Mouse (Mus musculus) CH12.LX (cell line): ENCODE data around the gene Polm. TPM values are rescaled to one million over a fixed set of nuclear protein-coding genes. Genes with fewer than 3 reads are reported as not detected.

Experiments
- DNase-seq: peaks from one replicate; pipeline ENCODE4 v3.0.0-alpha.2; 2013; ENCODE audit errors: extremely low read depth
- H3K27ac ChIP-seq: 2 replicates; pipeline ENCODE4 v1.5.1; 2012; ENCODE audit warnings: low read depth, mild to moderate bottlenecking, control low read depth, moderate library complexity; ENCODE audit not compliant: insufficient read depth
- H3K27me3 ChIP-seq: replicated peaks from 2 replicates; pipeline ENCODE3; 2012; ENCODE audit warnings: inconsistent platforms
- H3K36me3 ChIP-seq, 2 experiments: replicated peaks in 1 of 2; 2 replicates each; pipeline versions ENCODE3 to v1.6.1; 2012; ENCODE audit warnings: inconsistent platforms in 1 of 2, low read length in 1 of 2, mild to moderate bottlenecking in 1 of 2, mixed read lengths in 1 of 2, moderate library complexity in 1 of 2; ENCODE audit not compliant: control insufficient read depth in 1 of 2, insufficient read depth in 1 of 2
- H3K4me1 ChIP-seq, 2 experiments: 2 replicates each; pipeline ENCODE4 v1.6.1; 2012; ENCODE audit warnings: inconsistent platforms in 1 of 2, moderate library complexity in 1 of 2; ENCODE audit not compliant: insufficient read depth in 2 of 2, control insufficient read depth in 1 of 2
- H3K4me2 ChIP-seq: 2 replicates; pipeline ENCODE4 v1.6.1; 2012; ENCODE audit warnings: low read depth, mild to moderate bottlenecking, control low read depth; ENCODE audit not compliant: poor library complexity, insufficient read depth, severe bottlenecking
- H3K4me3 ChIP-seq, 3 experiments: fragments of 150-350 bp in 1 of 3; sonication (generic) in 1 of 3; replicated peaks in 1 of 3; 2 replicates each; pipeline versions ENCODE3 to v1.5.1; 2011 to 2012; ENCODE audit warnings: low read depth in 2 of 3, low read length in 2 of 3, mild to moderate bottlenecking in 2 of 3, moderate library complexity in 2 of 3, control low read depth in 1 of 3, improper control_type of control experiment in 1 of 3, inconsistent platforms in 1 of 3, mixed read lengths in 1 of 3; ENCODE audit not compliant: poor library complexity in 1 of 3
- H3K79me2 ChIP-seq: replicated peaks from 2 replicates; pipeline ENCODE4 v1.6.1; 2012; ENCODE audit warnings: mild to moderate bottlenecking, moderate library complexity; ENCODE audit not compliant: control insufficient read depth, poor library complexity, insufficient read depth, severe bottlenecking; ENCODE audit errors: extremely low read depth
- H3K9ac ChIP-seq: 2 replicates; pipeline ENCODE4 v1.6.1; 2012; ENCODE audit warnings: low read depth, mild to moderate bottlenecking, control low read depth, moderate library complexity; ENCODE audit not compliant: insufficient read depth
- H3K9me3 ChIP-seq: replicated peaks from 2 replicates; pipeline ENCODE3; 2012; ENCODE audit warnings: low read length, inconsistent platforms, mixed read lengths
- BHLHE40 ChIP-seq: IDR thresholded peaks from 2 replicates; pipeline ENCODE4 v1.6.1; 2011; ENCODE audit warnings: mild to moderate bottlenecking, low read depth, low read length, improper control_type of control experiment
- CHD1 ChIP-seq: IDR thresholded peaks from 2 replicates; pipeline ENCODE4 v1.6.1; 2012; ENCODE audit warnings: low read depth, low read length, improper control_type of control experiment, inconsistent platforms
- ETS1 ChIP-seq: conservative IDR thresholded peaks from 2 replicates; pipeline ENCODE4 v1.6.1; 2012; ENCODE audit warnings: low read depth, mild to moderate bottlenecking, inconsistent platforms, low read length, improper control_type of control experiment, moderate library complexity
- KAT2A ChIP-seq: IDR thresholded peaks from 2 replicates; pipeline ENCODE4 v1.6.1; 2012; ENCODE audit warnings: low read length, improper control_type of control experiment, inconsistent platforms; ENCODE audit not compliant: insufficient replicate concordance
- MAX ChIP-seq: IDR thresholded peaks from 2 replicates; pipeline ENCODE4 v1.6.1; 2011; ENCODE audit warnings: low read length, improper control_type of control experiment
- MEF2A ChIP-seq: IDR thresholded peaks from 2 replicates; pipeline ENCODE4 v1.6.1; 2014; ENCODE audit warnings: low read depth, mild to moderate bottlenecking, inconsistent platforms, low read length, improper control_type of control experiment, borderline replicate concordance
- MYC ChIP-seq: IDR thresholded peaks from 2 replicates; pipeline ENCODE4 v1.6.1; 2011; ENCODE audit warnings: low read depth, mild to moderate bottlenecking, improper control_type of control experiment, low read length
- POLR2A ChIP-seq: IDR thresholded peaks from 2 replicates; pipeline ENCODE4 v1.6.1; 2011; ENCODE audit warnings: low read depth, mild to moderate bottlenecking, improper control_type of control experiment, low read length
- SIN3A ChIP-seq: IDR thresholded peaks from 2 replicates; pipeline ENCODE4 v1.6.1; 2012; ENCODE audit warnings: low read length, improper control_type of control experiment, inconsistent platforms
- SMC3 ChIP-seq: IDR thresholded peaks from 2 replicates; pipeline ENCODE4 v1.6.1; 2011; ENCODE audit warnings: low read depth, low read length, improper control_type of control experiment
- ZMIZ1 ChIP-seq: IDR thresholded peaks from 2 replicates; pipeline ENCODE4 v1.6.1; 2012; ENCODE audit warnings: low read depth, mild to moderate bottlenecking, inconsistent platforms, low read length, improper control_type of control experiment
- dilution Hi-C: fragments of 300-500 bp; cut with MboI; formaldehyde crosslinking; loops from 2 replicates; pipeline ENCODE4 v1.14.3; 2020; ENCODE audit warnings: low sequenced_read_pairs; ENCODE audit not compliant: extremely low pct_unique_long_range_greater_than_20kb, extremely low pct_ligation_motif_present
- in situ Hi-C: fragments of 300-500 bp; cut with MboI; formaldehyde crosslinking; loops from 3 replicates; pipeline ENCODE4 v1.14.3; 2019; ENCODE audit warnings: low sequenced_read_pairs, low pct_ligation_motif_present, low pct_unique_long_range_greater_than_20kb, mixed read lengths
- polyA plus RNA-seq: library from polyadenylated mRNA; unstranded; fragments of >175 nt; gene quantifications from 2 replicates; pipeline ENCODE4 v1.2.1, GENCODE M21; 2012; ENCODE audit warnings: low read depth; ENCODE audit not compliant: insufficient read length
- total RNA-seq, 2 experiments: library from RNA; depleted of rRNA; stranded (reverse); fragments of 300-350 nt in 1 of 2; fragments of >200 nt in 1 of 2; gene quantifications; 2 replicates each; pipeline ENCODE4 v1.2.3; 2012 to 2014

The Polm gene
- total and polyA plus RNA-seq, 3 experiments: 1.9 to 9.7 (median 4.1) TPM

DNA sequence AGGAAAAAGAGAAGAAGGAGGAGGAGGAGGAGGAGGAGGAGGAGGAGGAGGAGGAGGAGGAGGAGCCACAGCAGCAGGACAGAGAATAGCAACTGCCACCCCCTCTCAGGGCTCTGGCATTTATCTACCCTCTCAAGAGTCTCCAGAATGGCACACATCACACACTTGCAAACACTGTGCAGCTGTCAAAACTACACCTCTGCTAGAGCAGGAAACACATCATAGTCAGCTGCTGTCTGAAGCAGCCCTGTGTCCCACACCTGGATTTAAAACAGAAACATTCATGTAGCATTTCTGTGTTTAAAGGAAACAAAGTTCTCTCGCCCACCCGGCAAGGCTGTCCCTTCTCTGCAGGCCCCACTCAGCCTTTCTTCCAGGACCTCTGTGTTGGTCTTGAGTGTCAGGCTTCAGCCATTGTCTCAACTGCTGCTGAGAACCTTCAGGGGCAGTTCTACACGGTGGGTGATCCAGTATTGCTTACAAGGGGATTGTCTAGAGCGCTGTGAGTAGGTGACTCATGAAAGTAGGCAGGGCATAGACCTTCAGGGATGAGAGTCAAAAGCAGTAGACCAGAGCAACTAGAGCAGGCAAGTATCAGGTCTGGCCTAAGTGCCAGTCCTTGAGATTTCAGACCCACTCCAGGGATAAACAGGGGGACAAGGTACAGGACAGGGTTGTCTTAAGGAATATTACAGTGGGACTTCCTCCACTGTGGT lies 13.4 kb upstream of the Polm start:
- peaks cover 18% of the 10 kb centered on the region for H3K9me3 ChIP-seq
- H3K9ac ChIP-seq: no peak overlapping the region
- DNase-seq: no peak
- dilution Hi-C loops: no loop called here
- H3K27ac ChIP-seq: no peak overlapping the region
- no peak for TF ChIP-seq SMC3
- no peak for TF ChIP-seq CHD1
- TF ChIP-seq POLR2A: no peak
- no peaks in the 10 kb centered on the region for H3K79me2 ChIP-seq
- no peak overlapping the region for H3K4me2 ChIP-seq
- H3K36me3 ChIP-seq: no peaks in the 10 kb centered on the region
- in situ Hi-C loops: no loop called here
- H3K4me1 ChIP-seq: peaks cover 0 to 2% of the 10 kb centered on the region in 2 experiments; a peak in 2 of 4 replicates
- H3K27me3 ChIP-seq: peaks cover 25% of the 10 kb centered on the region
- no peak overlapping the region for H3K4me3 ChIP-seq

DNA sequence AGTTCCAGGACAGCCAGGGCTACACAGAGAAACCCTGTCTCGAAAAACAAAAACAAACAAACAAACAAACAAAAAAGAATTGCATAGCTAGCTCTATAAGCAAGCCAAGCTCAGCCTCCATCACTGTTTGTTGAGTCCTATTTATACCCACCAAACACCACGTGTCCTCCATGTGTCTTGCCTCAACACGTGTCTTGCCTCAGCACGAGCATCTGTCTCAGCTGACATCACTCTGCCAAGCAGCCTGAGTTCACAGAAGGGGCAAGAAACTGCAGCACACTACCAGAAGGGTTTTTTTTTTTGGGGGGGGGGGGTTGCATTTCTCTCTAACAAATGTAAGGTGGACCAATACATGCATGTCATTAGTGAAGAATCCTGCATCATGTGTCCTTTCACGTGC lies 12.6 kb upstream of the Polm start:
- Histone ChIP-seq H3K27me3 (peaks cover 27% of the 10 kb centered on the region), H3K9me3 (peaks cover 26% of the 10 kb centered on the region), H3K27ac (no peak overlapping the region), H3K79me2 (no peaks in the 10 kb centered on the region), H3K4me2 (no peak overlapping the region), H3K4me1 (peaks cover 0 to 2% of the 10 kb centered on the region in 2 experiments; a peak in 2 of 4 replicates), H3K36me3 (no peaks in the 10 kb centered on the region), H3K9ac (no peak overlapping the region), H3K4me3 (no peak overlapping the region)
- dilution Hi-C loops (no loop called here), in situ Hi-C loops (no loop called here)
- TF ChIP-seq KAT2A (no peak), ETS1 (peak; percentile 17; the same call in 1 of the 2 replicates), SIN3A (no peak), MAX (peak; percentile 83), BHLHE40 (peak; percentile 76), MYC (peak; percentile 65), ZMIZ1 (no peak)
- DNase-seq: no peak

DNA sequence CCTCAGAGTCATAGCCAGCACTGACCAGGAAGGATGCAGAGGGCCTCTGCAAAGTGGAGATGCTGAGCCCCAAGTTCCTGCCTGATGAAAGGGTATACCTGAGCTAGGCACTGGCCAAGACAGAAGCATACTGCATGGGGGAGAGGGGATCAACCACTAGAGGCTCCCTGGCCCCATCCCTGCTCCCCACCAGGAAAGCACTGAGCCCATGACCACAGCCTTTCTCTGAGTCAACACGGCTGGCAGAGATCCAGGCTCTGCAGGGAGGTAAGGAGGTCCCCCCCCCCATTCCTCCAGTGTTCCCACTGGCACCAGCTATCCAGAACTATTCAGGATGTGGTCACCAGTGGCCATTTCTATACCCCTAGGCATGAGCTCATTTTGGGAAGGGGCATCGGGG lies 11.5 kb upstream of the Polm start:
- no peak for DNase-seq
- dilution Hi-C loops: no loop called here
- H3K9me3 ChIP-seq: peaks cover 30% of the 10 kb centered on the region
- in situ Hi-C loops: no loop called here
- H3K4me1 ChIP-seq: peaks cover 0 to 2% of the 10 kb centered on the region in 2 experiments; a peak in 2 of 4 replicates
- no peak overlapping the region for H3K27ac ChIP-seq
- no peak overlapping the region for H3K9ac ChIP-seq
- no peak for TF ChIP-seq MEF2A
- H3K79me2 ChIP-seq: no peaks in the 10 kb centered on the region
- H3K27me3 ChIP-seq: peaks cover 27% of the 10 kb centered on the region
- no peak overlapping the region for H3K4me3 ChIP-seq
- no peaks in the 10 kb centered on the region for H3K36me3 ChIP-seq
- H3K4me2 ChIP-seq: no peak overlapping the region
